Mouse (Mus musculus) MEL (cell line): Measurements from ENCODE around the gene Atpif1.

Experiments
- CHD1 ChIP-seq: IDR thresholded peaks from 2 replicates; pipeline ENCODE4 v1.6.1; 2012; ENCODE audit warnings: low read depth, mild to moderate bottlenecking, inconsistent platforms, low read length, improper control_type of control experiment
- EP300 ChIP-seq, 2 experiments: IDR thresholded peaks; 2 replicates each; pipeline ENCODE4 v1.6.1; 2011; ENCODE audit warnings: improper control_type of control experiment in 2 of 2, low read length in 2 of 2, low read depth in 1 of 2, mild to moderate bottlenecking in 1 of 2
- GABPA ChIP-seq: IDR thresholded peaks from 2 replicates; pipeline ENCODE4 v1.6.1; 2012; ENCODE audit warnings: low read depth, mild to moderate bottlenecking, inconsistent platforms, low read length, improper control_type of control experiment, moderate library complexity
- MAX ChIP-seq: IDR thresholded peaks from 2 replicates; pipeline ENCODE4 v1.6.1; 2011; ENCODE audit warnings: low read length, improper control_type of control experiment
- POLR2A ChIP-seq, 2 experiments: IDR thresholded peaks; 2 replicates each; pipeline ENCODE4 v1.6.1; 2011 to 2012; ENCODE audit warnings: low read length in 2 of 2, mild to moderate bottlenecking in 2 of 2, control low read depth in 1 of 2, improper control_type of control experiment in 1 of 2, low read depth in 1 of 2, moderate library complexity in 1 of 2; ENCODE audit not compliant: control insufficient read depth in 1 of 2, insufficient read depth in 1 of 2, poor library complexity in 1 of 2
- POLR2AphosphoS5 ChIP-seq: IDR thresholded peaks from 2 replicates; pipeline ENCODE4 v1.6.1; 2012; ENCODE audit warnings: low read depth, borderline replicate concordance, mild to moderate bottlenecking, inconsistent platforms, low read length, moderate library complexity, mixed read lengths
- SIN3A ChIP-seq: IDR thresholded peaks from 2 replicates; pipeline ENCODE4 v1.6.1; 2012; ENCODE audit warnings: low read length, improper control_type of control experiment, inconsistent platforms
- SMC3 ChIP-seq: IDR thresholded peaks from 2 replicates; pipeline ENCODE4 v1.6.1; 2011; ENCODE audit warnings: low read depth, low read length, improper control_type of control experiment
- TCF12 ChIP-seq: IDR thresholded peaks from 2 replicates; pipeline ENCODE4 v1.6.1; 2014; ENCODE audit warnings: low read depth, mild to moderate bottlenecking, inconsistent platforms, low read length, improper control_type of control experiment, moderate library complexity
- USF1 ChIP-seq: IDR thresholded peaks from 2 replicates; pipeline ENCODE4 v1.6.1; 2014; ENCODE audit warnings: low read depth, mild to moderate bottlenecking, inconsistent platforms, low read length, improper control_type of control experiment, moderate library complexity

DNA sequence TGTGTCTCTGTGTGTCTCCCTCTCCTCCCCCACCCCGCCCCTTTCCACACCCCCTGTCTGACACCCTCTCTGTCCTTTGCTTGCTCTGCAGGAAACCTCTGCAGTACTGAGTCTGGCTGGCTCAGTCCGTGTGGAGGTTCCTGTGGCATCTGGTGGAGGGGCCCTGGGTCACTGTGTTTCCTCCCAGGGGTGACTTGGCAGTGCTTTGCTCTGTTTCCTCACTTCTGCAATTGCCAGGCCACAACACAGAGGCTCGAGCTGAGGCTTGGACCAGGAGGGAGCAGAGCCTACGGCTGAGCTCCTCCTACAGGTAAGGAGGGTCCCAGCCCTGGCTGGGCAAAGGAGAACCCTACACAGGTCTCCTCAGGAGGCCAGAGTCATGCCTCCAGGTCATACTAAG is 30.5 kb upstream of the Atpif1 start, which contains the start of gene Ptafr:
- TF ChIP-seq POLR2A (IDR thresholded peaks at IDR 0.05; ENCODE audit: control insufficient read depth in 1 of 2, insufficient read depth in 1 of 2, low read depth in 1 of 2, low read length in 2 of 2, poor library complexity in 1 of 2) (no peak), SIN3A (no peak), SMC3 (no peak), TCF12 (no peak), POLR2AphosphoS5 (no peak), CHD1 (no peak), GABPA (no peak), USF1 (no peak), EP300 (IDR thresholded peaks at IDR 0.05; ENCODE audit: low read depth in 1 of 2, low read length in 2 of 2) (no peak), MAX (no peak)
